8 mouse cellular contexts compared by ENCODE assay signal in genomic region chrX:36552055-36552587, GRCm38 (mm10). TPM values are rescaled to one million over a fixed set of nuclear protein-coding genes. Genes with fewer than 3 reads are reported as not detected.
DNase-seq lines count a peak whose midpoint lies in the region; ATAC-seq lines count a peak whose summit lies in the region.

No protein-coding gene starts in this region.

- H3K9me3 ChIP-seq in forebrain, embryonic 16.5 days (ENCODE audit: control insufficient read depth, low read length): no peaks in the 10 kb centered on the region

- no peak overlapping the region for H3K27ac ChIP-seq in forebrain, embryonic 16.5 days (ENCODE audit: low read length)

- H3K36me3 ChIP-seq in forebrain, embryonic 16.5 days (ENCODE audit: control insufficient read depth, insufficient read depth): no peaks in the 10 kb centered on the region

- no peak overlapping the region for H3K4me3 ChIP-seq in forebrain, embryonic 16.5 days (replicated peaks; ENCODE audit: low read length)

- H3K4me1 ChIP-seq in forebrain, embryonic 16.5 days (replicated peaks; ENCODE audit: control insufficient read depth, insufficient read depth, low read length): peaks cover 8% of the 10 kb centered on the region

- no peaks in the 10 kb centered on the region for H3K27me3 ChIP-seq in forebrain, embryonic 16.5 days (replicated peaks; ENCODE audit: control insufficient read depth, insufficient read depth, low read length)

- H3K4me2 ChIP-seq in forebrain, embryonic 16.5 days (ENCODE audit: low read length): no peak overlapping the region

- H3K9ac ChIP-seq in forebrain, embryonic 16.5 days (replicated peaks; ENCODE audit: low read depth, low read length): no peak overlapping the region

- DNase-seq in 3T3-L1 (ENCODE audit: low read depth, low spot score): peak; percentile 93
- peak; percentile 63 for DNase-seq in adrenal gland, adult 8-10 months
- DNase-seq in heart, postnatal 4 days: peak; percentile 60
- peak; percentile 18 for DNase-seq in layer of hippocampus, adult 9-11 months
- peak; percentile 45 for DNase-seq in lung, postnatal 14 days
- peak; percentile 20 to 26 for DNase-seq in right cerebral cortex, adult 2 months (ENCODE audit: low spot score in 2 of 2)
- no peak for DNase-seq in thymus, postnatal 14 days

- 18% methylated on average over 5 of the region's 5 CpGs for WGBS in forebrain, embryonic 16.5 days

- peak; percentile 76 for ATAC-seq in forebrain, embryonic 16.5 days

RNA-seq across cellular contexts. Expression of gene Pgrmc1, which starts 45.9 kb away (rescaled TPM):
- total RNA-seq in adrenal gland, adult 8-10 months (2022): 100 to 1,000 TPM; 402 to 571 (median 482) TPM
- polyA plus RNA-seq in forebrain, embryonic 16.5 days (2015; fragmentation: Nextera tagmentation; extraction: Ambion mirVana): 549 and 562 TPM in 2 replicates
- total RNA-seq in heart, postnatal 4 days (2021): 10 to 100 TPM; 45.7 to 49.2 TPM

Comparison
In these comparisons a context has a peak if more than half of its experiments do, and no peak if none do; other contexts are left out.
1. RNA of gene Pgrmc1, which starts 45.9 kb away (total RNA-seq): 402 to 571 TPM in adrenal gland, adult 8-10 months; 45.7 to 49.2 TPM in heart, postnatal 4 days; every median in the first group is over 4 times any median in the second.